Mouse (Mus musculus) liver, embryonic 15.5 days (tissue): Measurements from ENCODE around the gene Pacsin2. TPM values are rescaled to one million over a fixed set of nuclear protein-coding genes. Genes with fewer than 3 reads are reported as not detected.
"Not testable (repeated sequence)": the region's sequence is repeated elsewhere in the genome, so short reads cannot be mapped to it uniquely, and the experiment has no call there.

Experiments used
- ATAC-seq: fragments of 200-750 bp; cut with Nextera tagmentation; 2 replicates; pipeline ENCODE4 v1.8.0; 2017; ENCODE audit warnings: moderate number of reproducible peaks, mild to moderate bottlenecking, moderate library complexity; ENCODE audit not compliant: insufficient read depth
- H3K27ac ChIP-seq: fragments of 300-500 bp; sonication (generic); replicated peaks from 2 replicates; pipeline ENCODE4 v1.5.1; 2015; ENCODE audit warnings: mild to moderate bottlenecking, inconsistent platforms
- H3K27me3 ChIP-seq: fragments of 300-500 bp; sonication (generic); 2 replicates; pipeline ENCODE4 v1.6.1; 2015; ENCODE audit warnings: mild to moderate bottlenecking, inconsistent platforms
- H3K36me3 ChIP-seq: fragments of 300-500 bp; sonication (generic); replicated peaks from 2 replicates; pipeline ENCODE4 v1.6.1; 2015; ENCODE audit warnings: moderate library complexity, mild to moderate bottlenecking, inconsistent platforms
- H3K4me1 ChIP-seq: fragments of 300-500 bp; sonication (generic); replicated peaks from 2 replicates; pipeline ENCODE4 v1.6.1; 2015; ENCODE audit warnings: inconsistent platforms
- H3K4me2 ChIP-seq: fragments of 300-500 bp; sonication (generic); 2 replicates; pipeline ENCODE4 v1.6.1; 2015; ENCODE audit warnings: moderate library complexity, mild to moderate bottlenecking, inconsistent platforms
- H3K4me3 ChIP-seq: fragments of 300-500 bp; sonication (generic); replicated peaks from 2 replicates; pipeline ENCODE4 v1.5.1; 2015; ENCODE audit warnings: mild to moderate bottlenecking, inconsistent platforms
- H3K9ac ChIP-seq: fragments of 300-500 bp; sonication (generic); 2 replicates; pipeline ENCODE4 v1.6.1; 2015; ENCODE audit warnings: moderate library complexity, mild to moderate bottlenecking, inconsistent platforms
- H3K9me3 ChIP-seq: fragments of 300-500 bp; sonication (generic); replicated peaks from 2 replicates; pipeline ENCODE4 v1.6.1; 2016; ENCODE audit warnings: inconsistent platforms
- WGBS: fragments of 180-500 bp; shearing (Covaris S2); methylation state at CpG from one replicate; pipeline ENCODE4 v1.1.7; 2015; ENCODE audit warnings: mixed read lengths; ENCODE audit not compliant: insufficient replicate concordance; 5-methylcytosine and 5-hydroxymethylcytosine counted together
- polyA plus RNA-seq: library from polyadenylated mRNA; unstranded; fragments of >200 nt; fragmentation: Nextera tagmentation; extraction: Ambion mirVana; gene quantifications from 2 replicates; pipeline ENCODE4 v1.2.1, GENCODE M21; 2015

The Pacsin2 gene
- polyA plus RNA-seq, 1 experiment from 2014 or later, result 46.7 TPM

DNA sequence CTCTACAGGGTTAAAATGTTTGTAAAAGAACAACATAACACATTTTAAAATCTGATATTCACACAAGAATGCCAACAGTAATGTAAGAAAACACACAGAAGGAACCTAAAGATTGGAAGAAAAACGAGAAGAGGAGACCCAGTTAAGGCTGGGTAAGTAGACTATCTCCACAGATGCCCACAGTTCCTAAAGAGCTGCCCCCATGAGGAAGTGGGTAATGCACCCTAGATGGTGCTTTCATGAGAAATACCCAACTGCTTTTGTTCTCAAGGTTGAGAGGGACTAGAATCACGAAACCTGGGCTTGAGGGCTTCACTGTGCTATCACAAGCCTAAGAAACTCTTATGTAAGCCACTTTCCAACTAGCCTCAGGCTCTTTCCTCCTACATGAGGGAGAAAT is 44.8 kb downstream of the Pacsin2 start:
- H3K4me3 ChIP-seq, result no peak overlapping the region
- H3K9ac ChIP-seq, result peak overlapping the region; percentile 27; the same call in 1 of the 2 replicates
- ATAC-seq, result no peak
- H3K36me3 ChIP-seq, result 0 out of 2 replicates have a peak, but pooled peaks cover 2% of the 10 kb centered on the region
- H3K4me2 ChIP-seq, result no peak overlapping the region
- no peaks in the 10 kb centered on the region for H3K27me3 ChIP-seq
- H3K4me1 ChIP-seq, result peaks cover 82% of the 10 kb centered on the region
- H3K27ac ChIP-seq, result peak overlapping the region; percentile 75
- WGBS, result 38% methylated on average over 2 of the region's 2 CpGs
- H3K9me3 ChIP-seq, result no peaks in the 10 kb centered on the region

DNA sequence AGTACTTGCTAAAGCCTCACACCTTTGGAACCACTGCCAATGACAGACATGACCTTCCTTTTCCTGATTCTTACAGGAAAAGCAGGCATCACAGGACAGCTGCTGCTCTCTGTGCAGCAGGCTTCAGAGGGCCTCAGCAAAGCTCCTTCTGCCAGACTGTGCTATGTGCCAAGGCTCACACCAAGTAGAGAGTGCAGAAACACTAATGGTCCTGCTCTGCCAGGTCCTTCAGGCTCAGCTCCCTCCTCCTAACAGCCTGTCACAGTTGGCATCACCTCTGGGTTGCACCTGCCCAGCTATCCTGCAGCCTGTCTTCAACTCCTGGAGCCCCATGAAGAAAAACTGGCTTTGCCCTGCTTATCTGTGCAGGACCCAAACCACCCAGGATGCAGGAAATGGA is 45.7 kb downstream of the Pacsin2 start:
- H3K4me2 ChIP-seq, result no peak overlapping the region
- no peaks in the 10 kb centered on the region for H3K27me3 ChIP-seq
- no peak overlapping the region for H3K4me3 ChIP-seq
- peak overlapping the region; percentile 75 for H3K27ac ChIP-seq
- H3K9me3 ChIP-seq, result no peaks in the 10 kb centered on the region
- no peak for ATAC-seq
- peak overlapping the region; percentile 15; the same call in 1 of the 2 replicates for H3K9ac ChIP-seq
- H3K36me3 ChIP-seq, result peaks cover 8% of the 10 kb centered on the region; the same call in 1 of the 2 replicates
- peaks cover 76% of the 10 kb centered on the region for H3K4me1 ChIP-seq

DNA sequence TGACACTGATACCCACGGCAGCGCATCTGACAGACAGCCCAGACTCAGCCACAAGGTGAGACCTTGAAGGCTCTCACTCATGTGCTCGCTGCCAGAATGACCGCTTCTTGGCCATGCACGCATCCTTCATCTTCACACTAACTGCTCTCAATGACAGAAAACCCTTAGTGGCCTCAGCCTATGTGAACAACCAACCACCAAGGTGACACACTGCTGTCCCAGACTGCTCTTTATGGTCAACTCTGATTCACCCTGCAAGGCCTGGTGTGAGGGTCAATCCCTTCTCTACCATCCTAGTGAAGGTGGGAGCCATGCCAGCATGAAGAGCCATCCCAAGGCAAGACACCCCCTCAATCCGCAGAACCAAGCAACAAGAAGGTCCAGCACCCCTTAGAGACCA is 46.5 kb downstream of the Pacsin2 start:
- no peaks in the 10 kb centered on the region for H3K9me3 ChIP-seq
- ATAC-seq, result no peak
- H3K27ac ChIP-seq, result peak overlapping the region; percentile 75
- no peaks in the 10 kb centered on the region for H3K27me3 ChIP-seq
- H3K9ac ChIP-seq, result no peak overlapping the region
- peaks cover 9% of the 10 kb centered on the region; the same call in 1 of the 2 replicates for H3K36me3 ChIP-seq
- 87% methylated on average over 6 of the region's 6 CpGs for WGBS
- no peak overlapping the region for H3K4me3 ChIP-seq
- H3K4me2 ChIP-seq, result no peak overlapping the region
- peaks cover 68% of the 10 kb centered on the region for H3K4me1 ChIP-seq

DNA sequence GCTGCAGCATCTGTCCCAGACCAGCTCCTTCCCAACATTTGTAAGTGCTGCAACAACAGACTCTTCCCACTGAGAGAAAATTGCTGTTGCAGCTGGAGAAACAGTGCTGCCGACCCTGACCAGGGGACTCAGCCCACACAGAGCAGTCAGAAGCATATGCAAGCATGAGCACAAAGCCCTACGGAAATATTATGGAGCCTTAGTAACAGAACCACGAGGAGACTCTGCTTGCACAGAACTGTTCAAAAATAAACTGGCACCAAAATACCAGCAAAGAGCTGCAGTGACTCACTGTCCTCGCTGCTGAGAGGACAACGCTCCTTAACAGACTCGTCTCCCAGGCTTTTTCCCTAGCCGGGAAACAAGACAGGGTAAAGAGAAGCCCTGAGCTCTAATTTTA is 47.0 kb downstream of the Pacsin2 start:
- ATAC-seq, result no peak
- Histone ChIP-seq H3K9ac (no peak overlapping the region), H3K9me3 (no peaks in the 10 kb centered on the region), H3K27me3 (no peaks in the 10 kb centered on the region), H3K27ac (peak overlapping the region; percentile 48; the same call in 1 of the 2 replicates), H3K4me3 (no peak overlapping the region), H3K36me3 (peaks cover 9% of the 10 kb centered on the region; the same call in 1 of the 2 replicates), H3K4me2 (no peak overlapping the region), H3K4me1 (peaks cover 63% of the 10 kb centered on the region)
- 82% methylated on average over 7 of the region's 7 CpGs for WGBS

DNA sequence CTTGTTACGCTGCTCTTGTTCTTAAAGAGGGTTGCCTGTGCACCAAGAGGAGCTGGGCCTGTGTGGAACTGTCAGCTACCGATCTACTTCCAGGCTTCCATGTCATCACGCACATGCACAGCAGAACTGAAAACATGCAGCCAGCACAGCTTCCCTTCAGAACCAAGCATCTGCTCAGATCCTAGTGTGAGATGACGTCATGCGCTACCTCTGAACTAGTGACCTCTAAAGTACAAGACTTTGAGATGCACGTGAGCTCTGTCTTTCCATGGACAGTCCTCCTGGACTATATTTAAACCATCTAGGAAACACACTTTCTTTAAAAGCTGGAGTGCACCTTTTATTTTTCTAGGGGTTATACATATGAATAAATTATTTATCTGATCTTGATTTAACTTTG is 49.0 kb downstream of the Pacsin2 start:
- Histone ChIP-seq H3K27me3 (no peaks in the 10 kb centered on the region), H3K9ac (no peak overlapping the region), H3K36me3 (peaks cover 7% of the 10 kb centered on the region; the same call in 1 of the 2 replicates), H3K9me3 (no peaks in the 10 kb centered on the region), H3K4me3 (no peak overlapping the region), H3K4me2 (no peak overlapping the region), H3K4me1 (peaks cover 57% of the 10 kb centered on the region), H3K27ac (no peak overlapping the region)
- no peak for ATAC-seq
- 86% methylated on average over 6 of the region's 6 CpGs for WGBS

DNA sequence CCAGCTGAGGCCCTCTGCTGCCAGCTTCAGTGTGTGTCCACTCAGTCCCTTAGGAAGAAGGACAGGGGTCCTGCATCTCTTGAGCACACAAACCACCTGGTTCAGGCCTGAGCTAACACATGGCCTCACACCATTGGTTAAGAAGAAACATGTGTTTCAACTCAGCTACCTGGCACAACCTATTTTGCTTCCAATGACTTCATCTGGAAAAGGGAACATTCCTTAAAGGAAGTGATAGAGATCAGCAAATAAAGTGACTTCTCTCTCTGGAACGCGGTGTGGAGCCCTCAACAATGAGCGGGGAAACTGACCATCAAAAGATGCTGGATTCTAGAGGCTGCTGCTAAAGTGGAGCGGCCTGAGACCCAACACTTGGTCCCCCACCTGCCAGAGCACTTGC is 52.8 kb downstream of the Pacsin2 start:
- Histone ChIP-seq H3K9me3 (no peaks in the 10 kb centered on the region), H3K9ac (no peak overlapping the region), H3K36me3 (peaks cover 23% of the 10 kb centered on the region), H3K27me3 (no peaks in the 10 kb centered on the region), H3K4me2 (no peak overlapping the region), H3K4me3 (no peak overlapping the region), H3K4me1 (peaks cover 53% of the 10 kb centered on the region), H3K27ac (no peak overlapping the region)
- 82% methylated on average over 4 of the region's 4 CpGs for WGBS
- no peak for ATAC-seq

DNA sequence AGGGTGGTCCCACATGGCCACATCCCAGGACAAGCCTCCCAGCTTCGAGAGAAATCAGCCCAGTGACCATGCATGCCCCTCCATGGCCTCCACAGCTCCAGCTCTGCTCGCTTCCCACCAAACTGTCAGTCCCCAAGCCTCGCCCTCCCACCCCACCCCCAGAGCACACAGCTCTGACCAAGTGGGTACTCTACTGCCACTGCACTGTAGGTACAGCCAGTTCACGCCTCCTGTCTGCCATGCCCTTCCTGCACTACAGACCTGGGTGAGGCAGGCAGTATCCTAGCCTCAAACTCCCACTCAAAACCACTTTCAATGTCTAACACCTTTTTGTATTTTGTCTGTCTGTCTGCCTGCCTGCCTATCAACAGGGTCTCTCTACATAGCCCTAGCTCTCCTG is 53.7 kb downstream of the Pacsin2 start:
- Histone ChIP-seq H3K4me2 (no peak overlapping the region), H3K4me3 (no peak overlapping the region), H3K4me1 (peaks cover 53% of the 10 kb centered on the region), H3K36me3 (peaks cover 28% of the 10 kb centered on the region), H3K27ac (no peak overlapping the region; the same call in 1 of the 2 replicates), H3K9me3 (no peaks in the 10 kb centered on the region), H3K9ac (no peak overlapping the region), H3K27me3 (no peaks in the 10 kb centered on the region)
- ATAC-seq, result no peak
- 71% methylated on average over 4 of the region's 4 CpGs for WGBS

DNA sequence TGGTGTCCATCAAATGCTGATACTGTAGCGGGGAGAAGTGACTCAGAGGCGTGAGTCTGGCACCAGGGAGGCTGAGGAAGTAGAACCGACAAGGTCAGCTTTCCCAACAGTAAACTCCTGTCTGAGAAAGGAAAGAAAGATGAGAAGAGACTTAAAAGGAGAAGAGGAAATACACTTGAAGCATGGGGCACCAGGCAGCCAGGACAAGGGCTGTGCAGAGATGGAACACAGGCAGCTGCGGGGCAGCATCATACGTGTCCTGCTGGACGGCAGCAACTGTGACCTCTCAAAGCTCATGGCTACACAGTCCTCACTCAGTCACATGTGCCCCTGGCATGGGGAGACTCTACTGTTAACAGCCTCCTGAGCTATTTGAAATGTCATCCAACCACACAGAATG is 54.1 kb downstream of the Pacsin2 start:
- H3K27me3 ChIP-seq, result no peaks in the 10 kb centered on the region
- no peak for ATAC-seq
- no peak overlapping the region for H3K4me2 ChIP-seq
- no peaks in the 10 kb centered on the region for H3K9me3 ChIP-seq
- H3K27ac ChIP-seq, result no peak overlapping the region
- no peak overlapping the region for H3K4me3 ChIP-seq
- no peak overlapping the region for H3K9ac ChIP-seq
- H3K36me3 ChIP-seq, result peaks cover 28% of the 10 kb centered on the region
- 53% methylated on average over 6 of the region's 6 CpGs for WGBS
- H3K4me1 ChIP-seq, result peaks cover 51% of the 10 kb centered on the region

DNA sequence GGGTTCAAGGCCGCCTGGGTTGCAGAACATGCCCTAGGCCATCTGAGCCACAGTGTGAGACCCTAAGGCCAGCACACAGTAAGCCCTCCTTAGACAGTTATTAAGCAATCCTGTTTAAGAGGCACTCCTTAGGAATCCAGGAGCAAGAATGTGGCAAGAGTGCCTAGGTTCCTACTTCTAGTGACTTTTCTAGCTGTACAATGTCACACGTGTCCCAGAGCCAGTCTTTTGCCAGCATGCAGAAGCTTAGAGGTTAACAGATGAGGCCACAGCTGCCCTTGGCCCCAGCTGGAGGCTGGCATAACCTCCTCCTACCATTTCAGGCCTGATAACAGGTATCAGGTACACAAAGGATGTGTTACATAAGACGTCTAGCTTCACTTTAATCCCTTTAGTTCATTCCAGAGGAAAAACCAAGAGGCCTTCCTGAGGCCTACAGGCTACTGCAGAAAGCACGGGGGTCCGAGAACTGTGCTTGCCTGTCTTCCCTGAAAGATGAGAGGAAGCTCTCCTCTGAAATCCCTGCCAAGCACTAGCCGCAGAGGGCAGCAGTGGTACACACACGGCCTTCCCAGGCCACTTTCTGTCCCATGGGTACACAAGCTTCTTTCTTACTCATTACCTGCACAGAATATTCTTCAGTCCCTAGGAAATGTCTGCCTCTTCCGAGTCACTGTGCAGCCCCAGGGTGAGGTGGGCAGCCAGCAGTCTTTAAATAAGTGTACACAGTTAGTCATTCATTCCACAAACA is 55.5 kb downstream of the Pacsin2 start:
- no peak for ATAC-seq
- H3K9me3 ChIP-seq, result no peaks in the 10 kb centered on the region
- H3K9ac ChIP-seq, result no peak overlapping the region
- peaks cover 52% of the 10 kb centered on the region for H3K4me1 ChIP-seq
- peak overlapping the region; percentile 19; the same call in 1 of the 2 replicates for H3K27ac ChIP-seq
- peaks cover 23% of the 10 kb centered on the region for H3K36me3 ChIP-seq
- H3K4me3 ChIP-seq, result no peak overlapping the region
- H3K27me3 ChIP-seq, result no peaks in the 10 kb centered on the region
- H3K4me2 ChIP-seq, result no peak overlapping the region
- 71% methylated on average over 8 of the region's 8 CpGs for WGBS

DNA sequence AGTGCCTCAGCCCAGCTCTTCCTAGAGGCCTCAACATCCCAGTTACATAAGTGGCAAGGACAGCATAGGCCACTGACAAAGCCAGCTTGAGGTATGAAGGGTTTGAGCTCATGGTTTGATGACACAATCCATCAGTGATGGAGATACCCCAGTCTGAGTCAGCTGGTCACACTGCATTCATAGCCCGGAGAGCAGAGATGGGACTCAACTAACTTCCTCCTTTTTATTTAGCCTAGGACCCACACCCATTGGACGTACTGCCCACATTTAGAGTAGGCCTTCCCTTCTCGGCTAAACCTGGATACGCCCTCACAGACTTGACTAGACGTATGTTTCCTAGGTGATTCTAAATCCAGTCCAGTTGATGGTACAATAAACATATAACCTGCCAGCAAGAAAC is 56.2 kb downstream of the Pacsin2 start:
- peaks cover 21% of the 10 kb centered on the region for H3K36me3 ChIP-seq
- peak overlapping the region; percentile 19; the same call in 1 of the 2 replicates for H3K27ac ChIP-seq
- H3K9me3 ChIP-seq, result no peaks in the 10 kb centered on the region
- no peak for ATAC-seq
- peaks cover 57% of the 10 kb centered on the region for H3K4me1 ChIP-seq
- WGBS, result 68% methylated on average over 5 of the region's 5 CpGs
- H3K4me3 ChIP-seq, result no peak overlapping the region
- H3K4me2 ChIP-seq, result no peak overlapping the region
- no peak overlapping the region for H3K9ac ChIP-seq
- H3K27me3 ChIP-seq, result no peaks in the 10 kb centered on the region

DNA sequence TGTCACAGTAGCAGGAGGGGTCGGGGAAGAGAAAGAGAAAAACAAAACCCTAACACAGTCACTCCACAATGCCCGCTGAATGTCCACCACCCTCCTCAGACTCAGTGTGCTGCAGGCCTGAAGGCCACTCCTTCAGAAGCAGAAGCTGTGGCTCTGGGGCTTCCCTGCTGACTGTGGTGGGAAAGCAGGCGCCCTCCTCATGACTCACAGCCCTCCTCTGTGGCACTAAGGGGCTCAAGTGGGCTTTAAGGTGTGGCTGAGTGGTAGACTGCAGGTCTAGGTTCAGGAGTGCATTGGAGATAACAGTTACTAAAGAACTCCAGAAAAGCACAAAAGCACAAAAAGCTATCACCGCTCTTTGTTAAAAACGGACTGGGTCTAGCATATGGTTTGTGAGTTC is 56.9 kb downstream of the Pacsin2 start:
- WGBS, result 88% methylated on average over 5 of the region's 5 CpGs
- no peak overlapping the region for H3K27ac ChIP-seq

DNA sequence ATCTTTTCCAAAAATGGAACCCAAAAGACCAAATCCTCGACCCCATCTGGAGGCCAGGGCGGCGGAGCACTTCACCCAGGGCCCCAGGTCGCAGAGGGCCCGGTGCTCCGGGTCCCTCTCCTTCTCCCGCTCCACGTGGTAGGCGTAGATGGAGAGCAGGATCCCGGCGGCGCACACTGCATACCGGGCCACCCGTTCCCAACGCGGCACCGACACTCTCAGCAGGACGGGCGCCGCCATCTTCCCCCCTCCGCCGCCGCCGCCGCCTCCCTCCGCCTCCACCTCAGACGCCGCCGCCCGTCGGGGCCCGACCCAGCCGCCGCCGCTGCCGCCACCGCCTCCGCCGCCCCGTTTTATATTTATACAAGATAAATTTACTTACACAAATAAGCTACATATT is 58.5 kb downstream of the Pacsin2 start:
- WGBS, result 90% methylated on average over 26 of the region's 40 CpGs
- H3K9me3 ChIP-seq, H3K4me3 ChIP-seq, H3K4me2 ChIP-seq, H3K27ac ChIP-seq, H3K9ac ChIP-seq, H3K27me3 ChIP-seq: not testable (repeated sequence)
- H3K36me3 ChIP-seq, result peaks cover 35% of the 10 kb centered on the region
- peak; percentile 53 for ATAC-seq
- H3K4me1 ChIP-seq, result peaks cover 52% of the 10 kb centered on the region

More for the DNA sequence above, 56.9 kb downstream of the Pacsin2 start:
- H3K9ac ChIP-seq, result no peak overlapping the region
- H3K27me3 ChIP-seq, result no peaks in the 10 kb centered on the region
- H3K4me3 ChIP-seq, result no peak overlapping the region
- peaks cover 61% of the 10 kb centered on the region for H3K4me1 ChIP-seq
- no peak for ATAC-seq
- H3K9me3 ChIP-seq, result no peaks in the 10 kb centered on the region
- H3K36me3 ChIP-seq, result peaks cover 21% of the 10 kb centered on the region
- H3K4me2 ChIP-seq, result no peak overlapping the region
